Mouse (Mus musculus) heart, embryonic 14.5 days (tissue): ENCODE results near the gene Lgi1. TPM values are rescaled to one million over a fixed set of nuclear protein-coding genes. Genes with fewer than 3 reads are reported as not detected.

Source experiments
- ATAC-seq: fragments of 200-750 bp; cut with Nextera tagmentation; 2 replicates; pipeline ENCODE4 v1.8.0; 2017; ENCODE audit warnings: low read depth, moderate TSS enrichment; ENCODE audit not compliant: insufficient number of reproducible peaks, insufficient read depth, low FRiP score
- H3K27ac ChIP-seq, 2 experiments: fragments of 200-500 bp in 1 of 2; fragments of 300-500 bp in 1 of 2; sonication (generic) in 1 of 2; replicated peaks in 1 of 2; 2 replicates each; pipeline ENCODE4 v1.5.1; 2012 to 2014; ENCODE audit warnings: low read depth in 2 of 2, low read length in 2 of 2, control low read depth in 1 of 2, mild to moderate bottlenecking in 1 of 2, mixed read lengths in 1 of 2; ENCODE audit not compliant: control insufficient read depth in 1 of 2, insufficient read depth in 1 of 2
- H3K27me3 ChIP-seq: fragments of 300-500 bp; sonication (generic); 2 replicates; pipeline ENCODE4 v1.6.1; 2014; ENCODE audit warnings: mild to moderate bottlenecking, low read length, control low read depth; ENCODE audit not compliant: control insufficient read depth, insufficient read depth
- H3K36me3 ChIP-seq: fragments of 300-500 bp; sonication (generic); 2 replicates; pipeline ENCODE4 v1.6.1; 2014; ENCODE audit warnings: mild to moderate bottlenecking, control low read depth, low read length, mixed read lengths; ENCODE audit not compliant: control insufficient read depth, insufficient read depth
- H3K4me1 ChIP-seq, 2 experiments: fragments of 200-500 bp in 1 of 2; fragments of 300-500 bp in 1 of 2; sonication (generic) in 1 of 2; 2 replicates each; pipeline ENCODE4 v1.6.1; 2012 to 2014; ENCODE audit warnings: low read length in 2 of 2, control low read depth in 1 of 2, mixed read lengths in 1 of 2; ENCODE audit not compliant: control insufficient read depth in 2 of 2, insufficient read depth in 2 of 2
- H3K4me2 ChIP-seq: fragments of 300-500 bp; sonication (generic); 2 replicates; pipeline ENCODE4 v1.6.1; 2014; ENCODE audit warnings: mild to moderate bottlenecking, low read length
- H3K4me3 ChIP-seq, 2 experiments: fragments of 200-500 bp in 1 of 2; fragments of 300-500 bp in 1 of 2; sonication (generic) in 1 of 2; 2 replicates each; pipeline ENCODE4 v1.5.1; 2012 to 2014; ENCODE audit warnings: low read length in 2 of 2, mild to moderate bottlenecking in 2 of 2, control low read depth in 1 of 2, low read depth in 1 of 2, moderate library complexity in 1 of 2; ENCODE audit not compliant: control insufficient read depth in 1 of 2, insufficient read depth in 1 of 2
- H3K9ac ChIP-seq: fragments of 300-500 bp; sonication (generic); 2 replicates; pipeline ENCODE4 v1.6.1; 2014; ENCODE audit warnings: mild to moderate bottlenecking, low read length
- H3K9me3 ChIP-seq: fragments of 300-500 bp; sonication (generic); 2 replicates; pipeline ENCODE4 v1.6.1; 2016; ENCODE audit warnings: low read length, control low read depth; ENCODE audit not compliant: control insufficient read depth
- WGBS: fragments of 180-500 bp; shearing (Covaris S2); extraction: QIAGEN DNeasy Blood & Tissue Kit; methylation state at CpG from one replicate; pipeline ENCODE4 v1.1.7; 2014; 5-methylcytosine and 5-hydroxymethylcytosine counted together
- polyA plus RNA-seq: library from polyadenylated mRNA; unstranded; fragments of >200 nt; fragmentation: Nextera tagmentation; extraction: Ambion mirVana; gene quantifications from 2 replicates; pipeline ENCODE4 v1.2.1, GENCODE M21; 2014

Lgi1 gene
- polyA plus RNA-seq, 1 experiment from 2014 or later: 0.14 TPM

GRCm38 (mm10) chr19:38354819-38355360 is 90.6 kb downstream of the Lgi1 start:
- no peak for ATAC-seq
- H3K27me3 ChIP-seq: no peaks in the 10 kb centered on the region
- no peak overlapping the region for H3K4me3 ChIP-seq
- H3K9me3 ChIP-seq: no peaks in the 10 kb centered on the region
- WGBS: 43% methylated on average over 10 of the region's 10 CpGs
- no peak overlapping the region for H3K4me2 ChIP-seq
- no peak overlapping the region for H3K9ac ChIP-seq
- H3K27ac ChIP-seq: no peak overlapping the region
- no peaks in the 10 kb centered on the region for H3K4me1 ChIP-seq
- H3K36me3 ChIP-seq: no peaks in the 10 kb centered on the region

- no peaks in the 10 kb centered on the region for H3K4me1 ChIP-seq
- 79% methylated on average over 8 of the region's 8 CpGs for WGBS
These were observed 92.0 kb downstream of the Lgi1 start for GRCm38 (mm10) chr19:38356211-38356828.

GRCm38 (mm10) chr19:38357956-38358623 is 93.8 kb downstream of the Lgi1 start:
- Histone ChIP-seq H3K4me3 (no peak overlapping the region), H3K4me1 (no peaks in the 10 kb centered on the region), H3K9ac (no peak overlapping the region), H3K36me3 (no peaks in the 10 kb centered on the region), H3K4me2 (no peak overlapping the region), H3K9me3 (no peaks in the 10 kb centered on the region), H3K27ac (no peak overlapping the region), H3K27me3 (no peaks in the 10 kb centered on the region)
- ATAC-seq: no peak
- WGBS: 59% methylated on average over 9 of the region's 9 CpGs

More at GRCm38 (mm10) chr19:38356211-38356828, 92.0 kb downstream of the Lgi1 start:
- Histone ChIP-seq H3K9ac (no peak overlapping the region), H3K36me3 (no peaks in the 10 kb centered on the region), H3K4me3 (no peak overlapping the region), H3K27ac (no peak overlapping the region), H3K9me3 (no peaks in the 10 kb centered on the region), H3K4me2 (no peak overlapping the region), H3K27me3 (no peaks in the 10 kb centered on the region)
- ATAC-seq: no peak

GRCm38 (mm10) chr19:38359287-38359686 is 95.0 kb downstream of the Lgi1 start:
- H3K9ac ChIP-seq: no peak overlapping the region
- no peaks in the 10 kb centered on the region for H3K27me3 ChIP-seq
- no peak for ATAC-seq
- no peaks in the 10 kb centered on the region for H3K36me3 ChIP-seq
- no peaks in the 10 kb centered on the region for H3K9me3 ChIP-seq
- H3K4me3 ChIP-seq: no peak overlapping the region
- H3K27ac ChIP-seq: no peak overlapping the region
- H3K4me1 ChIP-seq: peaks cover 2 to 7% of the 10 kb centered on the region in 2 experiments; a peak in 2 of 4 replicates
- WGBS: 77% methylated on average over 1 of the region's 1 CpGs
- H3K4me2 ChIP-seq: no peak overlapping the region

Other genes with a start within 250 kb of the Lgi1 start
- gene Myof, start 221.0 kb upstream of the Lgi1 start, polyA plus RNA-seq: 5.3 and 5.5 TPM in 2 replicates
- gene Cep55, start 209.5 kb upstream of the Lgi1 start, polyA plus RNA-seq: 28.3 and 28.4 TPM in 2 replicates
- gene Ffar4, start 167.5 kb upstream of the Lgi1 start, polyA plus RNA-seq: not detected in 2 replicates
- 0.77 and 0.81 TPM in 2 replicates for gene Rbp4, start 139.3 kb upstream of the Lgi1 start, polyA plus RNA-seq
- not detected in 2 replicates for gene Pde6c, start 131.8 kb upstream of the Lgi1 start, polyA plus RNA-seq
- gene Fra10ac1, start 40.4 kb upstream of the Lgi1 start, polyA plus RNA-seq: 25.8 and 27.3 TPM in 2 replicates
- gene Slc35g1, start 131.4 kb downstream of the Lgi1 start, polyA plus RNA-seq: 1.5 and 1.7 TPM in 2 replicates
- 7.8 and 10.5 TPM in 2 replicates for gene Plce1, start 216.6 kb downstream of the Lgi1 start, polyA plus RNA-seq